Mouse (Mus musculus): ENCODE data around the gene Traf3ip1.
A peak's percentile ranks its signal among the peaks of the same experiment; 100 is the strongest.
"Not testable (repeated sequence)": the region's sequence is repeated elsewhere in the genome, so short reads cannot be mapped to it uniquely, and the experiment has no call there.

Traf3ip1 gene

GRCm38 (mm10) chr1:91466186-91466585 is 28.3 kb upstream of the Traf3ip1 start:
- no peak for DNase-seq (ENCODE audit: low spot score)

DNA sequence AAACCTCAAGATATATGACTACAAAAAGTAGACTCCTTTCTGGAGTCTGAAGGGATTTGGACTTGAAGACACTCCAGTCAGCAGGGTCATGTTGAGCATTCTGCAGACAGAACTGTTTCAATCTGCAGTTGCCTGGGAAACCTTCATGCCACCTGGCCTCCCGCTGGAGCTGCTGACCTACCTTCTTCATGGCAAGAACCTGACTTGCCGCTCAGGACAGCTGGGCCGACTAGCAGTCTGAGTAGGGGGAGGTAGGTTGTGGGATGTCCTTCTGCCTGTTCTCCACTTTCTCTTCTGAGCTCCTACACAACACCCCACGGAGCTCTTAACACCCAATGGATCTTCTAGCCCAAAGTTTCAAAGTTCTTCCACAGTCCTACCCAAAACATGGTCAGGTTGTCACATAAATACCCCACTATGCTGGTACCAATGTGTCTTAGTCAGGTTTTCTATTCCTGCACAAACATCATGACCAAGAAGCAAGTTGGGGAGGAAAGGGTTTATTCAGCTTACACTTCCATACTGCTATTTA is 24.5 kb upstream of the Traf3ip1 start:
- no peak for DNase-seq (ENCODE audit: low spot score)

GRCm38 (mm10) chr1:91478145-91478544 is 16.3 kb upstream of the Traf3ip1 start:
- DNase-seq (ENCODE audit: low spot score), result not testable (repeated sequence)

DNA sequence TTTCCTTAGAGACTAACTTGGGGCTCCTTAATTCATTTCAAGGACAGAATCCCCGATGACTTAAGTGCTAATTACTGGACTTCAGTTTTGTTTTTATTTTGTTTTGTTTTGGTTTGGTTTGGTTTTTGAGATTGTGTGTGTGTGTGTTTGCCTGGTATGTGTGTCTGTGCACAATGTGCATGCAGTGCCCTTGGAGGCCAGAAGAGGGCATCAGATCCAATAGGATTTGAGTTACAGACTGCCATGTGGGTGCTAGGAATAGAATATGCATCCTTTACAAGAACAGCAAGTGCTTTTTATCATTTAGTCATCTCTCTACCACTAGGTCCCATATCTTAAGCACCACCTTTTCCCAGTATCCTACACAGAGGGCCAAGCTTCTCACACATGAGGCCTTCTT is 15.5 kb upstream of the Traf3ip1 start:
- no peak for DNase-seq (ENCODE audit: low spot score)

DNA sequence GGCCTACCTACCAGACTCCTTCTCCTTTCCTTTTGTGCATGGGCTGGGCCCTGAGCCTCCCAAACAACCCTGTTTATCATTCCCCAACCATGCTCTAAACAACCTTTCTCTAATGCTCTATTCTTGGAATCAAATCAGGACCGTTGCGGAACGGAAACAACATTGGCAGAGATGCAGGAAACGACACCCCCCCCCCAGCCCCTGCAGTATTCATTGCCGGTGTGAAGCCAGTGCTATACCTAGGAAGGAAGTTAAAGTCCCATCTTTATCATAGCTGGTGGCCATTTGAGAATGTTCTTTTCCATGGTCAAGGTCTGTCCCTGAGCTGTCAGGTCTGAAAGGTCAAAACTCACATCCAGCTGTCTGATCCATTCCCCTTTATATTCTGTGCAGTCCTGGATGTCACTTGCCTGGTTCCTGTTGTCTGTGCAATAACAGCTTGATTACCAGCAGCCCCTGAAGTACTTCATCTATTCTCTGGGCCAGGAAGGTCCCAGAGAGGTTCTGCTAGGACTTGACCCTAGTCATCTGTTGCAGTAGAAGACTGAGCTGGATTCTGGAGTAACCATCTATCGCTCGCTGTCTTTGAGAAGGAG is 11.7 kb upstream of the Traf3ip1 start:
- no peak for DNase-seq (ENCODE audit: low spot score)

GRCm38 (mm10) chr1:91483304-91484010 is 11.0 kb upstream of the Traf3ip1 start:
- peak; percentile 91 for DNase-seq (ENCODE audit: low spot score)

DNA sequence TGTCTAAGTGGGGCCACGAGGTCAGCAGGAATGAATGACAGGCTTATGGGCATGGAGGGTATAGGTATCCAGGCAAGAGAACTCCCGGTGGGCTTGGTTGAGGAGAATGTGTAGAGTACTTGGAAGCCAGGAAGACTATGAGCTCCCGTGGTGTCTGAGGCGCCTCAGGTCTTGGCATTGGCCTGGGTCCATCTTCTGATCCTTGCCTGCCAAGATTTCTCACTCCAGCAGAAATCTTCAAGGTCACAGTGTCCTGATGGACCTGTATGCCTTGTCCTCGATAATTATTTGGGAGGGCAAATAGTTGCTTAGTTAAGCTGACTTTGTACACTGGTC is 10.5 kb upstream of the Traf3ip1 start:
- no peak for DNase-seq (ENCODE audit: low spot score)

DNA sequence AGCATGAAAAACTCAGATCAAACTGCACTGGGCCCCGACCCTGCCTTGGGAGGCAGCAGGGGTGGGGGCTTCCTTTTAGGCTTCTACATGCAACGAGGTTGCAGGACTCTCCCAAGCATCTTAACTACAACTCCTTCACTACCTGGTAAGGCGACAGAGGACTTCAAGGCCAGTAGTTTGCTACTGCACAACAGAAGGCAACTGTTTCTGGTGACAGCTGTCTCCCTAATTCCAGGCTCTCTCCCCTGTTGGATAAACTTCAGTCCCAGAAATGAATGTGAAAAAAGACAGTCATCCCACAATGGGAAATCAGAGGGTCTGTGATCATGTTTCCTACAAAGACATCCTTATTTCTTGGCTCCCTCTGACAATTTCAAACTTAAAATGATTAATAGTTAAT is 9.0 kb upstream of the Traf3ip1 start:
- no peak for DNase-seq (ENCODE audit: low spot score)

- no peak for DNase-seq (ENCODE audit: low spot score)
Observed at GRCm38 (mm10) chr1:91486165-91486564, 8.3 kb upstream of the Traf3ip1 start.

DNA sequence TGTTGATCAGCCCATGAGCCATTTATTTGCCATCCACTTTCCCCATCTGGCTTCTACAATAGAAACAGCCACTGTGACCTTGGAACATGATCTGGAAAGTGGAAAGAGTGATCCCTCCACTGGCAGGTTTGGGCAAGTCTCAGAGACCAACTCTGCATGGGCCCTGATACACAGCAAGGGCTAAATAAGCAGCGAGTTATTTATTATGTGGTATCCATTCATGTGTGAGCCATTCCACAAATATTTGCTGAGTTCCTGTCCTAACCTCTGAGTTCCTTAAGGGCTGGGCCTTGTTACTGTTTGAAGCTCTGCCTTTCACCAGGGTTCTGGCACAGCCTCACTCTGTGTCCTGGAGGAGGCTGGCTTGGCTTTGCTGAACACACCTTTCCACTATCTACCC is 4.1 kb upstream of the Traf3ip1 start:
- DNase-seq (ENCODE audit: low spot score), result no peak

DNA sequence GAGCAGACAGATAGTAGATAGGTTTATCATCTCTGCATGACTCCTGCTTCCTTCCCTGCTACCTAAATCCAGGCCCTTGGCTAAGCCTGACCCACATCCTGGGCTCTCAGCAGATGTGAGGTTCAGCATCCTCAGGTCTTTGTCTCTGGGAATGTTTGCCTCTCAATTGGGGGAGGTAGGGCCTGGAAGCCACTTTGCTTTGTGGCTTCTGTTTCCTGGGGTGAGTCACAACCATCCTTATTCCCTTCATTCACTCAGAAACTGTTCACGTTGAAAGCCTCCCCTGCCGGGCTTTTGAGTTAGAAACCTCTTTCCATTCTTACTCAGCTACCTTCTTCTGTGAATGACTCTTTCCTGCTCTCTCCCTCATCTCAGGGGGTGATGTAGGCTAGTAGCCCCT is 1.7 kb upstream of the Traf3ip1 start:
- DNase-seq (ENCODE audit: low spot score), result no peak

- DNase-seq (ENCODE audit: low spot score), result no peak
Observed at GRCm38 (mm10) chr1:91493938-91494337, 509 bp upstream of the Traf3ip1 start.

- DNase-seq (ENCODE audit: low spot score), result no peak
Observed at GRCm38 (mm10) chr1:91495321-91495720, 874 bp downstream of the Traf3ip1 start.

DNA sequence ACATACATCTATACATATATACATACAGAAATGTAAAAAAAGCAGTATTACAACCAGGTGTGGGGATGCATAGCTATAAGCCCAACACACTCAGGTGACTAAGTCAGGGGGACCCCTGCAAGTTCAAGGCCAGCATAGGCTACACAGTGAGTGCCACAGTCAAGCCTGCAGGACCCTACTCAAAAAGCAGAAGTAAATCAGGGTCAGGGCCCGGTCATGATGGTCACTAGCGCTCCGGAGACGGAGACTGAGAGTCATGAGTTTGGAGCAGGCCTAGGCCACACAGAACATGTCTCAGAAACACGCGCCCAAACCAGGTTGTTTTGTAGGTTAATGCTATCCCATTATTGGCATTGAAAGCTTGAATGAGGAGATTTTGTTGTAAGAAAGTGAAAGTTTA is 4.1 kb downstream of the Traf3ip1 start:
- DNase-seq (ENCODE audit: low spot score), result no peak

DNA sequence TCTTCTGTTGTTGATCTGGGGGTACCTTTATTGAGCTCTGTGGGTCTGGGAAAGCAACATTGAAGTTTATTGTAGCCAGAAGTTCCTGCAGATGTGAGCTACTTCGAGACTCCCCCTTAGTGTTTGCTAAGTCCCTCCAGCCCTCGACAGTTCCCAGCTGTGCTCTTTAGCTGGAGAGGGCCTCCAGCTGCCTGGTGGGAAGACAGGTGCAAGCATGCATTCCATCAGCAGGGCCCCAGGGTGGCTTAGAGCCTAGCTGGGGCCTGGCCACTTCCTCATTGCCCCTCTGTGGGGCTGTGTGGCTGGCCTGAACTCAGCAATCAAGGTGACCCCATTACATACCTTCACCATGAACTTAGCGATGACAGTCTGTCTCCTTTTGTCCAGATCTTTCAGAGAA is 10.2 kb downstream of the Traf3ip1 start:
- DNase-seq (ENCODE audit: low spot score), result no peak

- peak; percentile 3 for DNase-seq (ENCODE audit: low spot score)
Observed at GRCm38 (mm10) chr1:91514916-91515315, 20.5 kb downstream of the Traf3ip1 start.

DNA sequence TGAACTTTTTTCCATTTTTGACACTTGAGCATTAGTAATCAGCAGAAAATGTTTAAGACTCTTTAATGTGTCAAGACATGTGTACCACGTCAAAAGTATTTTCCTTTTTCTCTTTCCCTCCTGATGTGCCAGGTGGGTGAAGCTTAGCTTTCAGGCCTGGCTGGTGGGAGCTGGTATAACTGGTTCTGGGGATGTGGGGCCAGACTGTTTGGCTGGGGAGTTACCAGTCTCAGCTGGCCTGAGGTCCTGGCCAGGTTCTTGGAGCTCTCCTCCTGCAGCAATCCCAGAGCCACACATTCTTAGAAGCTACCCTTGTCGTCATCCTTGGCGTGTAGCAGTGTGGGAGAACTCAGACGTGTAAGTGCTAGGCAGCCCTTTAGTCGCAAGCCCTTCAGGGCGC is 21.2 kb downstream of the Traf3ip1 start:
- DNase-seq (ENCODE audit: low spot score), result no peak

DNA sequence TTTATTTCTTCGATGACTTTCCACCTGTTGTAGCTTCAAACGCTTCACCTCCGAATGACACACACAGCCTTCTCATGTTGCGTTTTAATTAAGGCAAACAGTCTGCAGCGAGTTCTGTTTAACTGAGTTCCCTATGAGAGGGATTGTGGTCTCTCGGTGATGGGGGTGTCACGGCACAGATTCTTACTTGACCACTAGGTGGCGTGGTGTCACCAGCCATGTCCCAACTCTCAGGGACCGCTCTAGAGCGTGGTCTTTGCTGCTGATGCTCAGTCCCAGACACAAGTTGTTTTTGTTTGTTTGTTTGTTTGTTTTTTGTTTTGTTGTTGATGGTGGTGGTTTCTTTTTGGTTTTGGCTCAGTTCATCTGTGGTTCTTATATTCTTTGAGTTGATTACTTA is 29.3 kb downstream of the Traf3ip1 start:
- peak; percentile 85 for DNase-seq (ENCODE audit: low spot score)

GRCm38 (mm10) chr1:91525838-91526237 is 31.4 kb downstream of the Traf3ip1 start:
- DNase-seq (ENCODE audit: low spot score), result no peak

GRCm38 (mm10) chr1:91530166-91530565 is 35.7 kb downstream of the Traf3ip1 start:
- DNase-seq (ENCODE audit: low spot score), result no peak

GRCm38 (mm10) chr1:91532243-91532642 is 37.8 kb downstream of the Traf3ip1 start:
- DNase-seq (ENCODE audit: low spot score), result no peak

GRCm38 (mm10) chr1:91532892-91533291 is 38.4 kb downstream of the Traf3ip1 start:
- DNase-seq (ENCODE audit: low spot score), result no peak

DNA sequence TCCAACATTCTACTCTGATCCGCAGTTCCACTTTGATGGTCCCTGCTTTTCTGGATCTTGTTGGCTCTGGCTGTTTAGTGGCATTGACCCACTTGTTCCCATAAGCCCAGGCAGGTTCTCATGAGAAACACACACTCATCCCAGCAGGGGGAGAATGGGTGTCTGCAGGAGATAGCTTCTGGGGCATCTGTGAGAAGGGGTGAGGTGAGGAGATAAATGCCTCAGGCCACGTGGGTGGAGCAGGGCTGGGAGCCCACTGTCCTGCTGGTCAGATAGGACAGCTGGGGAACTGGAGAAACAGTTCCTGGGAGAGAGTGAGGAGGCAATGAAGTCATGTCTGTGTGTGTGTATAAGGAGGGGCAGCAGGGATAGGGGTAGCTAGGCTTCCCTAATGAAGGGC is 39.0 kb downstream of the Traf3ip1 start:
- no peak for DNase-seq (ENCODE audit: low spot score)
